Mouse (Mus musculus): ENCODE measurements at regions not wholly inside any gene's neighbourhood (a gene's known extent, or its start where the extent isn't known, plus 50 kb on each side); places are given as distances from the start of the nearest gene placed in this dataset.

- DNase-seq (ENCODE audit: low spot score in 2 of 2) = no peak
These were observed 174.4 kb downstream of the Rab11fip4 start for GRCm38 (mm10) chr11:79765396-79765795.

- DNase-seq (ENCODE audit: low spot score in 2 of 2) = no peak
These were observed 173.0 kb downstream of the Rab11fip4 start for GRCm38 (mm10) chr11:79764026-79764425.

- DNase-seq (ENCODE audit: low spot score in 2 of 2) = no peak
These were observed 171.6 kb downstream of the Rab11fip4 start for GRCm38 (mm10) chr11:79762654-79763053.

DNA sequence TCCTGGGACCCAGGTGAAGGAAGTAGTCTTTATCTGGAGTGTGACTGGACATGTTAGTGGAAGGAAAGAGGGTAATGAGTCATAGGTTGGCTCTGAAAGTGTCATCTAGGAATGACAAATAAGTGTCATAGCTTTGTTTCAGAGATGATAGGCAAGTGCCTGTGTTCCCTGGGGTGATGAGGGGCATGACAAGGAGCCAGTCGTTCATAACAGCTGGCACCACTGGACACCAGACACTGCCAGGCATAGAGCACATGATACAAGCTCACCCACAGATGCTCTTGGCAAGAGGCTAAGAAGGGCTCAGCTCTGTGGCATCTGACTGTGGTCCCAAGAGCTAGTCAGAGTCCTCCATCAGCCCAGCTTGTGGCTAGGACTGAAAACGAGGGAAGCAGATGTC, 171.0 kb downstream of the Rab11fip4 start:
- no peak for DNase-seq (ENCODE audit: low spot score in 2 of 2)

GRCm38 (mm10) chr11:79760533-79760932, 169.5 kb downstream of the Rab11fip4 start:
- DNase-seq (ENCODE audit: low spot score in 2 of 2) = no peak

GRCm38 (mm10) chr11:79758281-79758680, 167.3 kb downstream of the Rab11fip4 start:
- no peak for DNase-seq (ENCODE audit: low spot score in 2 of 2)

GRCm38 (mm10) chr11:79757513-79758071, 166.6 kb downstream of the Rab11fip4 start:
- DNase-seq (ENCODE audit: low spot score in 2 of 2) = no peak

- DNase-seq (ENCODE audit: low spot score in 2 of 2) = no peak
These were observed 165.4 kb downstream of the Rab11fip4 start for GRCm38 (mm10) chr11:79756305-79756846.

DNA sequence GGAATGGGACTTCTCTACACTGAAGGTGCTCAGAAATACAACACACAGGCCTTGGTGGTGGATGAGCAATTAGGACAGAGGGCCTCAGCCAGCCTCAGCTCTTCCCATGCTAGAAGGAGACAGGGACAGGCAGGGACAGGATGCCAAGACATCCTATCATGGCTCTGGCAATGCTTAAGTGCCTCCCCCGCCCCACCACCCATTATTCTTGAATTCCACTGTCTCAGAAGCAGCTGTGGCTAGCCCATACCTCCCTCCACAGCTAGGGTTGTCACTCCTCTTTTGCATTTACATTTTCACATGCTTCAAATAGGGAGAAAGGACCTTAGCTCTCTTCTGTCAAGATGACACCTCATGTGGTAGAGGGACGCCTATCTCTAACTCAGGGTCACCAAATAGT, 162.5 kb downstream of the Rab11fip4 start:
- no peak for DNase-seq (ENCODE audit: low spot score in 2 of 2)

- no peak for DNase-seq (ENCODE audit: low spot score in 2 of 2)
These were observed 161.9 kb downstream of the Rab11fip4 start for GRCm38 (mm10) chr11:79752717-79753480.

GRCm38 (mm10) chr11:79751751-79752716, 161.0 kb downstream of the Rab11fip4 start:
- no peak for DNase-seq (ENCODE audit: low spot score in 2 of 2)

DNA sequence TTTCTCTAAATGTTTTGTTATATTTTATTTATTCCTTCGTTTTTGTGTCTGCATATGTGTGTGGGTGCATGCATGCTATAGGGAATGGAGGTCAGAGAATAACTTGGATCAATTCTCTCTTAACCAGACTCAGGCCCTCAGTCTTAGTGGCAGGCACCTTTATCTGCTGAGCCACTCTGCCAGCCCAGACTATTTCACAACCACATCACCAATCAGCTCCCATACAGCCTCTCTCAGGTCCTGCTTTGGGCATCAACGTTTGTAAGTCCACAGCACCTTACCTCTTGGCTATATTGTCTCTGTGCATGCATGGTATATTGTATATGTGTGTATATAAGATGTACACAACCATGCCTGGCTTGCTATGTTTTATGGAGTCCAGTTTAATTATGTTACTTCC, 159.9 kb downstream of the Rab11fip4 start:
- no peak for DNase-seq (ENCODE audit: low spot score in 2 of 2)

GRCm38 (mm10) chr11:79749755-79750434, 158.9 kb downstream of the Rab11fip4 start:
- no peak for DNase-seq (ENCODE audit: low spot score in 2 of 2)

GRCm38 (mm10) chr11:79749141-79749540, 158.1 kb downstream of the Rab11fip4 start:
- DNase-seq (ENCODE audit: low spot score in 2 of 2) = no peak

GRCm38 (mm10) chr11:79748606-79749125, 157.7 kb downstream of the Rab11fip4 start:
- DNase-seq (ENCODE audit: low spot score in 2 of 2) = no peak

- DNase-seq (ENCODE audit: low spot score in 2 of 2) = no peak
These were observed 156.8 kb downstream of the Rab11fip4 start for GRCm38 (mm10) chr11:79747801-79748200.

Data from adrenal gland, postnatal 4 days (tissue).